Mouse (Mus musculus): ENCODE data around the gene Cyb5d1. TPM values are rescaled to one million over a fixed set of nuclear protein-coding genes. Genes with fewer than 3 reads are reported as not detected.

The Cyb5d1 gene
- polyA plus RNA-seq, 1 experiment from 2014 or later: 53.8 TPM

DNA sequence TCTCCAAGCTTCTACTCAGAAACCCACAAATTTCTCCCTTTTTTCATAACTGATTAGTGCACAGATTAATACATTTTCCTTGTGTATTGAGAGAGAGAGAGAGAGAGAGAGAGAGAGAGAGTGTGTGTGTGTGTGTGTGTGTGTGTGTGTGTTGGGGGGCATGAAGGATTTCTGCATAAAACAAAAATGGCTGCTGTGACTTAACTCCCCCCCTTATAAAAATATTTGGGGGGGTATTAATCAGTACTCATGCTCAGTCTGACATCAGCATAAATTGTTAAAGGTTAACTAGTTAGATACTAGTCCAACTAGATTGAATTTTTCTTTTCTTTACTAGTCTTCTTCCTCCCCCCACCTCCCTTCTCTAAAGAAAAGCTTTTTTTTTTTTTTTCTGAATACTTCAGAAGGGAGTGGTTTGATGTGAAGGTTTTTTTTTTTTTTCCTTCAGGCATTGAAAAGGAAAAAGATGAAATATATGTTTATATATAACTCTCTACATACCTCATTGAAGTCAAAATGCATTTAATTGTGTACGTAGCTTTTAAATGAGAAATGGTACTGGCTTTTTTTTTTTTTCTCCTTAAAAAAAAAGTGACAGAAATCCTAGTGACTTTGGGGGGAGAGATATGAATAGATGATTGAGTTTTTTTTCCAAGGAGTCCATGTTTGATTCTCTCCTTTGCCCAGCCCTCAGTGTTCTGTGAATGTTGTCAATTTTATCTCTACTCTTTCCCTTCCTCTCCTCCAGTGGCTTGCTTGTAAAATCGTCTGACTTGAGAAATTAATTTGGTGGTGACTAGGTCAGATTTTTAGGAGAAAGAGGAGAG lies 25.2 kb downstream of the Cyb5d1 start:
- peak overlapping the region; percentile 99 for H3K9ac ChIP-seq (replicated peaks)
- no peaks in the 10 kb centered on the region for H3K27me3 ChIP-seq
- peak overlapping the region; percentile 87 for H3K4me2 ChIP-seq (replicated peaks)
- peaks cover 15% of the 10 kb centered on the region for H3K36me3 ChIP-seq
- no peaks in the 10 kb centered on the region for H3K9me3 ChIP-seq
- no peak for ATAC-seq (ENCODE audit: low FRiP score, low read depth)
- peak overlapping the region; percentile 98 for H3K4me3 ChIP-seq
- H3K4me1 ChIP-seq: peaks cover 48% of the 10 kb centered on the region
- 24% methylated on average over 2 of the region's 2 CpGs for WGBS
- peak overlapping the region; percentile 100 for H3K27ac ChIP-seq (replicated peaks)

DNA sequence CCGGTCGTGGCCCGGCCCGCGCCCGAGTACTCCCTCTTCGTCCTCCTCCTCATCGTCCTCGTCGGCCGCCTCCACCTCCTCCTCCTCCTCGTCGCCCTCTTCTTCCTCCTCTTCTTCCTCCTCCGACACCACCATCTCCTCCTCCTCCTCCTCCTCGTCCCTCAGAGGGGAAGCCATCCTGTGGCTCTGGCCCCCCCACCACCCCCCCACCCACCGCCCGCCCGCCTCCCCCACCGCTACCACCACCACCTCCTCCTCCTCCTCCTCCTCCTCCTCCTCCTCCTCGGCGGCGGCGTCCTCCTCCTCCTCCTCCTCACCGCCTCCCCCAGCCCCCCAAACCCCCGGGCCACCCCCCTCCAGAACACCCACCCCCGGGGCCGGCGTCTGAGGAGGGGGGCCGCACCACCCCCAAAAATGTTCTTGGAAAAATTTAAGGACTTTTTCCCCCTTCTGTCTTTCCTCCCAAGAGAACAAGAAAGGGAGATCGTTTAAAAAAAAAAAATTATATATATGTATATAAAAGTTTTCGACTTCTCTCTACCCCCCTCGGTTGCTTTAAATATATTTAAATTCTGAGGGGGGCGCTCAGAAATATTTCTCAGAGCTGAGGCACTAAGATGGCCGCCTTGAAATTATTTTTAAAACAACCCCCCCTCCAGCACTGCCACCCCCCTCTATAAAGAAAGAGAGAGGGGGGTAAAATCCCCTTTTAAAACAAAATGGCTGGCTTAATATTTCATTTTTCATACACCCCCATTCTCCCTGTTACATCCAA lies 26.0 kb downstream of the Cyb5d1 start, which contains the start of gene Chd3:
Gene Chd3, minus strand, starts transcription at position 192 of the 775 bp plus-strand sequence.
- peak within 1 kb of the TSS; percentile 98 for H3K4me3 ChIP-seq
- H3K4me1 ChIP-seq: peaks cover 56% of the 10 kb centered on the region
- WGBS: 4% methylated on average over 13 of the region's 34 CpGs
- peak within 1 kb of the TSS; percentile 100 for H3K27ac ChIP-seq (replicated peaks)
- peak within 1 kb of the TSS; percentile 99 for H3K9ac ChIP-seq (replicated peaks)
- H3K4me2 ChIP-seq (replicated peaks): peak within 1 kb of the TSS; percentile 87
- no peak for ATAC-seq (ENCODE audit: low FRiP score, low read depth)
- peaks cover 16% of the 10 kb centered on the region for H3K36me3 ChIP-seq
- H3K9me3 ChIP-seq: no peaks in the 10 kb centered on the region
- no peaks in the 10 kb centered on the region for H3K27me3 ChIP-seq

DNA sequence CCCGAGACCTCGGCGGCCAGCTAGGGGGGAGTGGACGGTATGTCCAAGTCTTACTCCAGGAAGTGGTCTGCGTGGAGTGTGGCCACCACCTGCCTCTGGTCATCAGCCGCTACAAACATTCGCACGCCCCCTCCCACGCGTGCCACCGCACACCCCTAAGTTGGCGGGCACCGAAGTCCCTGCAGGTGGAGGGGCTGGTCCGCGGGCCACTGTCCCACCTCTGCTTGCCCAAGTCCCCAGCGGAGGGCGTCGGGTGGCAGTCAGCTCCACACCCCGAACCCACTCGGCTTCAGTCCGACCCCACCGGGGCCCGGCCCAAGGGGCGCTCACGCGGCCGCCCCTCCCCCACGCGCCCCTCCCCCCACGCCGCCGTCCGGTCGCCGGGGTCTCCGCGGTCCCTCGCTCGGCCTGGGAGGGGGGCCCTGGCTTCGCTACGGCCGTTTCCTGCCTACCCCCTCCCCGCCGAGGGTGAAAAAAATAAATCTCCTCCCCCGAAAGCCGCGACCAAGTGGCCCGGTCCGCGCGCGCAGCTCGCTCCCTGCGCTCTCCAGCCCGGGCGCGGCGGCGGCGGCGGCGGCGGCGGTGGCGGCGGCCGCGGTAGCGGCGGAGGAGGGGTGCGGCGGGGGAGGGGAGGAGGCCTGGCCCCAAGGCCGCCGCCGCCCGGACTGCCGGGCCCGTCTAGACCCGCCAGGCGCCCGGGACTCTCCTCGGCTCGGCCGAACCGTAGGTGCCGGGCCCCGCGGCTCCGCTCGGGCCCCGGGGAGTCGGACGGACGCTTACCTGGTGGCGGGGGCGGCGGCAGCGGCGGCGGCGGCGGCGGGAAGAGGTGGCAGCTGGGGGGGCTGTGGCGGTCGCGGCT lies 26.8 kb downstream of the Cyb5d1 start:
- ATAC-seq (ENCODE audit: low FRiP score, low read depth): 0 out of 2 replicates have a peak, but pooled peaks have one; percentile 24
- WGBS: under 1% methylated on average over 63 of the region's 106 CpGs
- no peaks in the 10 kb centered on the region for H3K9me3 ChIP-seq

DNA sequence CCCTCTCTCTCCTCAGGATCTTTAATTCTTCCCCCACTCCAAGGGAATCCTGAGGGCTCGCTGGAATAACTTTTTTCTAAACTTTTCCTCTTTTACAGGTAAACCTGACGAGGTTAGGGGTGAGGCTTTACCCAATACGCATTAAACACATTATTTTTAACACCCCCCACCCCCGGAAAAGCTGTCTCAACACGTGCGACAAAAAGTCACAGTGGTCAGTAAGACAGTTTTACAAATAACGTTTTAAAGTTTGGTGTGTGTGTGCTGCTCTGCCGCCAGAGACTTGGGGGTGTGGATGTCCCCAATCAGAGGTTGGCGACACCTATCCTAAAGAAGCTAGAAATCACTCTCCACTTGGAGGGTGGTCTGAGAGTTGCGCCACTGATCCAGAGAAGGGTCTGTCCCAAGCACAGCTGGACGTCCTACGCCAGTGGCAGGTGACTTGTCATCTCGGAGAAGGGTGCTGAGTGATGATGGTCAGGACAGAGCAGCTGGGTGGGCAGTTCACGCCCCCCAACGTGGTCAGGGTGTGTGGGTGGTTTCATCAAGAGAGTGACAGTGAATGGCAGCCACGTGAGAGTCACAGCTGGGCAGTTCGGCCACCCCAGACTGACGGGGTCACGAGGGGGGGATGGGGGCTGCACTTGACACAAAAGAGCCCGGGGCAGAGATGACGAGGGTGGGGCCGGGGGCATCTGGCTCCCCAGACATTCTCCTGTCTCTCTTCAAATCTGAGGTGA lies 27.6 kb downstream of the Cyb5d1 start:
- peak overlapping the region; percentile 98 for H3K4me3 ChIP-seq
- H3K4me2 ChIP-seq (replicated peaks): peak overlapping the region; percentile 87
- H3K27me3 ChIP-seq: no peaks in the 10 kb centered on the region
- H3K9me3 ChIP-seq: no peaks in the 10 kb centered on the region
- under 1% methylated on average over 20 of the region's 22 CpGs for WGBS
- peak overlapping the region; percentile 99 for H3K9ac ChIP-seq (replicated peaks)
- peak overlapping the region; percentile 100 for H3K27ac ChIP-seq (replicated peaks)
- ATAC-seq (ENCODE audit: low FRiP score, low read depth): peak; percentile 16
- H3K4me1 ChIP-seq: peaks cover 62% of the 10 kb centered on the region
- H3K36me3 ChIP-seq: peaks cover 26% of the 10 kb centered on the region

More for the DNA sequence above, 26.8 kb downstream of the Cyb5d1 start:
- Histone ChIP-seq H3K4me3 (peak overlapping the region; percentile 98), H3K4me2 (replicated peaks) (peak overlapping the region; percentile 87), H3K36me3 (peaks cover 24% of the 10 kb centered on the region), H3K27ac (replicated peaks) (peak overlapping the region; percentile 100), H3K4me1 (peaks cover 62% of the 10 kb centered on the region), H3K27me3 (no peaks in the 10 kb centered on the region), H3K9ac (replicated peaks) (peak overlapping the region; percentile 99)

DNA sequence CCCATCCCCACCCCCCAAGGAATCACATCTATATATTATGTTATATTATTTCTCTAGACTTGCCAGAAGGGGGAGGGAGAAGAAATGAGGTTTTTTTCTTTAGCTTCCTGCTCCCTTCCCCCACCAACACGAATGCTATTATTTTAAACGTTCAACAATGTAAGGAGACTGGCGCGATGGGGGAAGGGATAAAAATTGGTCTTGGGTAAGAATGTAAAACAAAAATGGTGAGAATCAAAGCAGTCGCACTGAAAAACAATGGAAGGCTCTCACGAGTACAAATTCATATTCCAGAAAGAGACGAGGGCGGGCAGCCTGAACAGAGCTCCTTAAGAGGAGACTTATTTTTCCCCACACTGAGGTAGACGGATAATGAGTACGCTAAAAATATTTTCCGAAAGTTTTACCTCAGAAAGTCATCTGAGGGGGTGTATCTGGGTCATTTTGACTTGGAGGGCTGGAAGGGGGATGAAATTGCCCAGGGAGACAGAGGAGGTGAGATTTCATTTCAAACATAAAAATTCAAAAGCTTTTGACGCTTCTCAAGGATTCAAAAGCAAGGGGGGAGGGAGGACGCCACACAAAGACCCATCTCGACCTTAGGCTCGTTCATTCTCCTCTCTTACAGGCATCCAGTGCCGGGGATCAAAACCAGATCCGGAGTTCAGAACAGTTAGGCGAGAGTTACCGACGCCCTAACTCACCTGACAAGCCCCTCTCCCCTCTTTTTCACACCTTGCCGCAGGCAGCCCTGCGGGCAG lies 28.4 kb downstream of the Cyb5d1 start:
- Histone ChIP-seq H3K9me3 (no peaks in the 10 kb centered on the region), H3K36me3 (peaks cover 26% of the 10 kb centered on the region), H3K4me2 (replicated peaks) (peak overlapping the region; percentile 87), H3K27me3 (no peaks in the 10 kb centered on the region), H3K4me3 (peak overlapping the region; percentile 98), H3K9ac (replicated peaks) (peak overlapping the region; percentile 99), H3K27ac (replicated peaks) (peak overlapping the region; percentile 100), H3K4me1 (peaks cover 60% of the 10 kb centered on the region)
- no peak for ATAC-seq (ENCODE audit: low FRiP score, low read depth)
- WGBS: under 1% methylated on average over 22 of the region's 22 CpGs

DNA sequence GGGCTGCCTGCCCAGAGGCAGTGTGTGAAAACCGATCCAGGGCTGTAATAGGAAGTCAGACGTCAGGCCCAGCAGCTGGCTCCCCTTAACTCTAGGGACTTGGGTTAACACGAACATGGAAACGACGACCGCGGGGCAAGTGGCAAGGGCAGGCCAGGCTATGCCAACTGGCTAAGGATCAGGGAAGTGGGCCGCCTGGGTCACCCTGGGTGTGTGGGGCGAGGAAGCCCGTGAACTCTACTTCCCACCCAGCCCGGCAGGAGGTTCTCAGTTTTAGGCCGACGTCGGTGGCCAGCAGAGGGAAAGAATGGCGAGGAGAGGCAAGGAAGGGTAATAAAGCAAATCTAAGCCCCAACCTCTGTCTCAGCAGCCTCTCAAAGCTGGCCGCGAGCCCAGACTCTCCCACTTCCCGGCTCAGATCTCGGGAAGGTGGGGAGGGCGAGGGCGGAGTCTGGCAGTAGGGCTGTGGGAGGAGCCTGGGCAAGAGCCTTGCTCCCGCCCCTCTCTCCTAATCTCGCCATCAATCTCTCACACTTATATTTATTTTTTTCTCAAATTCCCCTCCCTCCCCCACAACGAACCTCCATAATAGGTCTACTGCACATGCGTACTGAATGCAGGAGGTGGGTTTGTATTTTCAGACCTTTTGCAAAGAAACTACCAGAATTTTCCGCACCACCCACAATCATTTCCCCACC lies 29.1 kb downstream of the Cyb5d1 start:
- peaks cover 33% of the 10 kb centered on the region for H3K36me3 ChIP-seq
- WGBS: under 1% methylated on average over 26 of the region's 26 CpGs
- no peaks in the 10 kb centered on the region for H3K9me3 ChIP-seq
- H3K27ac ChIP-seq (replicated peaks): peak overlapping the region; percentile 100
- peak overlapping the region; percentile 98 for H3K4me3 ChIP-seq
- peaks cover 53% of the 10 kb centered on the region for H3K4me1 ChIP-seq
- H3K27me3 ChIP-seq: no peaks in the 10 kb centered on the region
- peak overlapping the region; percentile 87 for H3K4me2 ChIP-seq (replicated peaks)
- H3K9ac ChIP-seq (replicated peaks): peak overlapping the region; percentile 99
- ATAC-seq (ENCODE audit: low FRiP score, low read depth): peak; percentile 77

DNA sequence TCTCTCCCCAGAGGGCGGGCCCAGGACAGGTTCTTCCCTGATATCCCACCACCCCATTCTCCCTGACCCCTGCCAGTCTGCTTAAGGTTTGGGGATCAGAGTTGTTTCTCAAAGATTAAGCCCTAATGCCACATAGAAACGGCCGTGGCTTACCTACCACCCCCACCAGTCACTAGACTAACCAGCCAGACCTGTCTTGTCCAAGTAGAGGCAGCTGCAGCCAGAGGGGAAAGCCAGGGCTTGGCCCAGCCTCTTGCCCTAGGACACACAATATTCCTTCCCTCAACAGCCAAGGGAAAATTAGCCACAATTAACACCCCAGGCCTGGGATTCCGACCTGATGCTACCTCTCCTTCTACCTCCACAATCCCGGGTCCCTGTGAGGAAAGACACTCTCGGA lies 29.7 kb downstream of the Cyb5d1 start:
- H3K4me2 ChIP-seq (replicated peaks): peak overlapping the region; percentile 87
- peaks cover 47% of the 10 kb centered on the region for H3K4me1 ChIP-seq
- peaks cover 37% of the 10 kb centered on the region for H3K36me3 ChIP-seq
- WGBS: 22% methylated on average over 6 of the region's 6 CpGs
- H3K9me3 ChIP-seq: no peaks in the 10 kb centered on the region
- peak overlapping the region; percentile 98 for H3K4me3 ChIP-seq
- H3K27me3 ChIP-seq: no peaks in the 10 kb centered on the region
- H3K9ac ChIP-seq (replicated peaks): peak overlapping the region; percentile 67
- no peak for ATAC-seq (ENCODE audit: low FRiP score, low read depth)
- H3K27ac ChIP-seq (replicated peaks): peak overlapping the region; percentile 100

DNA sequence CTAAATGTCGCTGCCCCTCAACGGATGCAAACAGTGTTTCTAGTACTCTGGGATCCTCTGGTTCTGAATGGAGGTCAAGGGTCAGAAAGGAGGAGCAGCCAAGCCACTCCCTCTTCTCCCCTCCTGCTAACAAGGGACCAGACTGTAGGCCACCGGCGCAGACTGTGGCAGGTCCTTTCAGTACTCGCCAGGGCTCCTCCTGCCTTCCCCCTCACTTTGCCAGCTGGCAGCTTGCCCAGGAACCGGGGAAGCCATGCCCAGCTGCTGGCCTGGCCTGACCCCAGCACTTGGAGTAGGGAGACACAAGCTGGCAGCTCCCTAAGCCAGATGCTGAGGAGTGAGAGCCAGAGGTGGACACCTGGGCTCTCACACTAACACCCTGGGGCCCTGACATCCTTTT lies 30.5 kb downstream of the Cyb5d1 start:
- Histone ChIP-seq H3K9me3 (no peaks in the 10 kb centered on the region), H3K4me1 (peaks cover 42% of the 10 kb centered on the region), H3K4me2 (replicated peaks) (peak overlapping the region; percentile 87), H3K36me3 (peaks cover 45% of the 10 kb centered on the region), H3K27me3 (no peaks in the 10 kb centered on the region), H3K27ac (replicated peaks) (peak overlapping the region; percentile 100), H3K9ac (replicated peaks) (peak overlapping the region; percentile 37; the same call in 1 of the 2 replicates), H3K4me3 (no peak overlapping the region)
- ATAC-seq (ENCODE audit: low FRiP score, low read depth): no peak
- under 1% methylated on average over 6 of the region's 6 CpGs for WGBS

DNA sequence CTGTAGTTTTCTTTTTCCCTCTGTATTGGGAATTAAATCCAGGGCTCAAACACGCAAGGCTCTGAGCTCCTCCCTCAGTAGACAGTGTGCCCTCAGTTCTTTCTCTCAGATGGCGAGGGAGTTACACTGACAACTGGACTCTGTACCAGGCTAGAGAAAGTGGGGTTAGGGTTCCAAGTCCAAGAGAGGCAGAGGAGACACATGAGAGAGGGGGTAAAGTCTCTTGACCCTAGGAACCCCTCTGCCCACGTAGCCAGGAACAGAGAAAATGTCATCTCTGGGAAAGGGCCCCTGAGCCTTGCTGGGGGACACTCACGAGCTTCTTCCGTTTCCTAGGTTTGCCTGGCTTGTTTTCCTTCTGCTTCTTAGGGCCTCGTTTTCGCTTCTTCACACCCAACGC lies 31.1 kb downstream of the Cyb5d1 start:
- 51% methylated on average over 8 of the region's 8 CpGs for WGBS
- H3K9ac ChIP-seq (replicated peaks): peak overlapping the region; percentile 37; the same call in 1 of the 2 replicates
- H3K4me1 ChIP-seq: peaks cover 39% of the 10 kb centered on the region
- peak overlapping the region; percentile 100 for H3K27ac ChIP-seq (replicated peaks)
- H3K4me3 ChIP-seq: no peak overlapping the region
- H3K27me3 ChIP-seq: no peaks in the 10 kb centered on the region
- no peaks in the 10 kb centered on the region for H3K9me3 ChIP-seq
- H3K4me2 ChIP-seq (replicated peaks): peak overlapping the region; percentile 87
- ATAC-seq (ENCODE audit: low FRiP score, low read depth): no peak
- peaks cover 50% of the 10 kb centered on the region for H3K36me3 ChIP-seq

DNA sequence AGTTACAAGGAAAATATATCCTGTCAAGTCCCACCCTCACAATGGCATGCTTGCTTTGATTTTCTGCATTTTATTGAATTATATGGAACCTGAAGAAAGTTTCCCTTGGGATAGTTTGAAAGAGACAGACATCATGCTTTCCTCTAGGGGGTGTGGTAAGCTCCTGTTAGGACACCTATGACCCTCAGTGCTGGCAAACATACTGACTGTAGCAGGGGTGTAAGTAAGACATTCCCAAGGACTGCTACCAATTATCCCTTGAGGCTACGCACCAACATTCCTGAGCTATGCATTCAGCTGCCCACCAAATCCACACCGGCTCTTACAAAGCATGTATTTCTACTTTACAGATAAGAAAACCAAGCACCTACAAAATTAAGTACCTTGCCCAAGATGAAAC lies 33.0 kb downstream of the Cyb5d1 start:
- Histone ChIP-seq H3K36me3 (peaks cover 67% of the 10 kb centered on the region), H3K27ac (replicated peaks) (no peak overlapping the region), H3K4me3 (no peak overlapping the region), H3K9me3 (no peaks in the 10 kb centered on the region), H3K9ac (replicated peaks) (no peak overlapping the region), H3K4me2 (replicated peaks) (no peak overlapping the region), H3K4me1 (peaks cover 31% of the 10 kb centered on the region), H3K27me3 (no peaks in the 10 kb centered on the region)
- ATAC-seq (ENCODE audit: low FRiP score, low read depth): no peak
- 90% methylated on average over 2 of the region's 2 CpGs for WGBS
